Mouse (Mus musculus): Measurements from ENCODE around the gene Gtpbp4. TPM values are rescaled to one million over a fixed set of nuclear protein-coding genes. Genes with fewer than 3 reads are reported as not detected.

Gtpbp4 gene
- total RNA-seq, 2 experiments from 2014 or later, result 14.8 to 15.9 TPM

Other genes with a start within 250 kb of the Gtpbp4 start
- 11.3 and 20.9 TPM in 2 replicates for gene Wdr37, start 124.2 kb downstream of the Gtpbp4 start, total RNA-seq (2015; ENCODE audit: low replicate concordance)
- 12.3 and 21.3 TPM in 2 replicates for gene Wdr37, start 124.2 kb downstream of the Gtpbp4 start, total RNA-seq (2017; ENCODE audit: low replicate concordance)
- gene Idi1, start 110.6 kb downstream of the Gtpbp4 start, total RNA-seq (2015; ENCODE audit: low replicate concordance), result 5.8 and 10.0 TPM in 2 replicates
- 6.1 and 8.0 TPM in 2 replicates for gene Idi1, start 110.6 kb downstream of the Gtpbp4 start, total RNA-seq (2017; ENCODE audit: low replicate concordance)
- gene Gm9745, start 47.9 kb downstream of the Gtpbp4 start, total RNA-seq (2015; ENCODE audit: low replicate concordance), result not detected in 2 replicates
- not detected in 2 replicates for gene Gm9745, start 47.9 kb downstream of the Gtpbp4 start, total RNA-seq (2017; ENCODE audit: low replicate concordance)
- not detected in 2 replicates for gene Idi2, start 43.2 kb downstream of the Gtpbp4 start, total RNA-seq (2015; ENCODE audit: low replicate concordance)
- gene Idi2, start 43.2 kb downstream of the Gtpbp4 start, total RNA-seq (2017; ENCODE audit: low replicate concordance), result not detected in 2 replicates
- gene Larp4b, start 97.8 kb upstream of the Gtpbp4 start, total RNA-seq (2015; ENCODE audit: low replicate concordance), result 29.7 and 44.6 TPM in 2 replicates
- 39.0 and 42.0 TPM in 2 replicates for gene Larp4b, start 97.8 kb upstream of the Gtpbp4 start, total RNA-seq (2017; ENCODE audit: low replicate concordance)